Mouse (Mus musculus): ENCODE measurements at regions not wholly inside any gene's neighbourhood (a gene's known extent, or its start where the extent isn't known, plus 50 kb on each side); places are given as distances from the start of the nearest gene placed in this dataset.

DNA sequence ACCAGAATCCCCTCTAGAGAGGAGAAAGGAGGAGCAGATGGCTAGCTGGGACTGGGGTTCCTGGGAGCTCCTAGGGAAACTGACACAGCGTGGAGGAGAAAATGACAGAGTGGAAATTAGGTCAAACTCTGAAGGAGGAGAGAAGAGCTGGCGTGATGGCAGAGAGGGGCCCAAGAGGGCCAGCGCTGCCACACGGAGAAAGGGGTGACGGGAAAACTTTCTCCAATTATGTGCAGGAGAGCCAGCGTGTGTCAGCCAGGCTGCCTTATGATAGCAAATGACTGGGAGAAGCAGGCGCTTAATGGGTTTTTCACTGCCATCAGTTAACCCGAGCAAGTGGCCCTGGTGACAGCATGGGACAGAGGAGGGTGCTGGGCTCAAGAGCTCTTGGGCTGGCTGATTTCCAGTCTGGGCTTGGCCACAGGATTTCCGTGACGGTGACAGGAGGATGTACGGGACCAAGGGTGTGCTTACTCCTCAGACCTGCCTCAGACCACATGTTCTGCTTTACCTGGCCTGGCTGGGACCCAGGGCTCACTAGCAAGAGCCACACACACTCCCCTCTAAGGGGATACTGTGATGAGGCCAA lies 102.9 kb downstream of the Plxna1 start:
- DNase-seq: no peak

DNA sequence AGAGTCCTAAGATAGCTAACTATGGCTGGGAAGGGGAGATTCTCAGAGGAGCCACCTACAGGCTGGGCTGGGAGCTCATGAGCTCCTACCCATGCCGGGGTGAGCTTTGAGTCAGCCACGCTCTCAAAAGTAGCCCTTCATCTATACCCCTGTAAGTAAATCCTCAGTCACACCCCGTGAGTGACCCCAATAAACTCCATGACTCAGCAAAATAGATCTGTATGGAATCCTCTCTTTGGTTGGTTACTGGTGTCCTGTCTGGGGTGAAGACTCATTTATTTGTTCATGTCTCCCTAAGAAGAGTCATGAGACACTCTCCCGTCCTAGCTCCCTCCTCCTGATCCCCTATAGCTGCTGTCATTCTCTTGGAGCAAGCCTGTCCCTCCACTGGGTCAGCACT lies 99.5 kb downstream of the Plxna1 start:
- no peak for DNase-seq

DNA sequence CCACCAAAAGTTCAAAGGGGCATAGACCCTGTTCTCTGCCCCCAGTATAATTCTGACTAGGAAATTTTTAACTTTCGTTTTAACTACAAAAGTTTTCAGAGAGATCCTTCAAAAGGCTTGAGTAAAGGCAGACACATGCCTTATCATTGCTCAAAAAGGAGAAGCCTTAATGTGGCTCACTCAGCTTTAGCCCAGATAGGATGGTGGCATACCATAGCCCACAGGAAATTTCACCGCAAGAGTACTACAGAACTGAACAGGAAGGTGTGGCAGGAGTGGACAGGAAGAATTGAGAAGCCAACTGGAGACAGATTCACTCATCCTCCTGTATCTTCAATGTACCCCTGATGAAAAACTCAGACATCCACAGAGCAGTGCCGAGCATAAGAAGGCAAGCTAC lies 97.1 kb downstream of the Plxna1 start:
- no peak for DNase-seq
